Mouse (Mus musculus): Measurements from ENCODE around the gene Lamtor1.
A peak's percentile ranks its signal among the peaks of the same experiment; 100 is the strongest.

The Lamtor1 gene

GRCm38 (mm10) chr7:101951648-101952047, 45.9 kb downstream of the Lamtor1 start:
- no peak for DNase-seq (ENCODE audit: inconsistent age in 2 of 2, low spot score in 1 of 2)

GRCm38 (mm10) chr7:101952098-101952497, 46.4 kb downstream of the Lamtor1 start:
- DNase-seq (ENCODE audit: inconsistent age in 2 of 2, low spot score in 1 of 2): no peak

GRCm38 (mm10) chr7:101954163-101954562, 48.5 kb downstream of the Lamtor1 start:
- peak; percentile 64 to 80 for DNase-seq (ENCODE audit: inconsistent age in 2 of 2, low spot score in 1 of 2)

GRCm38 (mm10) chr7:101955276-101955675, 49.6 kb downstream of the Lamtor1 start:
- DNase-seq (ENCODE audit: inconsistent age in 2 of 2, low spot score in 1 of 2): no peak

- DNase-seq (ENCODE audit: inconsistent age in 2 of 2, low spot score in 1 of 2): peak in 1 of 2 experiments; percentile 57
Measured at GRCm38 (mm10) chr7:101955862-101956261, 50.2 kb downstream of the Lamtor1 start.

- DNase-seq (ENCODE audit: inconsistent age in 2 of 2, low spot score in 1 of 2): peak in 1 of 2 experiments; percentile 47
Measured at GRCm38 (mm10) chr7:101956481-101956880, 50.8 kb downstream of the Lamtor1 start.

- DNase-seq (ENCODE audit: inconsistent age in 2 of 2, low spot score in 1 of 2): peak; percentile 77 to 85
Measured at GRCm38 (mm10) chr7:101956911-101957310, 51.2 kb downstream of the Lamtor1 start.

GRCm38 (mm10) chr7:101962829-101963228, 57.1 kb downstream of the Lamtor1 start:
- DNase-seq (ENCODE audit: inconsistent age in 2 of 2, low spot score in 1 of 2): no peak

GRCm38 (mm10) chr7:101963621-101964020, 57.9 kb downstream of the Lamtor1 start:
- no peak for DNase-seq (ENCODE audit: inconsistent age in 2 of 2, low spot score in 1 of 2)

GRCm38 (mm10) chr7:101964551-101964950, 58.8 kb downstream of the Lamtor1 start:
- peak; percentile 67 to 84 for DNase-seq (ENCODE audit: inconsistent age in 2 of 2, low spot score in 1 of 2)

- peak in 1 of 2 experiments; percentile 56 for DNase-seq (ENCODE audit: inconsistent age in 2 of 2, low spot score in 1 of 2)
Measured at GRCm38 (mm10) chr7:101965606-101966005, 59.9 kb downstream of the Lamtor1 start.

GRCm38 (mm10) chr7:101967256-101967655, 61.6 kb downstream of the Lamtor1 start:
- DNase-seq (ENCODE audit: inconsistent age in 2 of 2, low spot score in 1 of 2): no peak

GRCm38 (mm10) chr7:101968751-101969150, 63.0 kb downstream of the Lamtor1 start:
- no peak for DNase-seq (ENCODE audit: inconsistent age in 2 of 2, low spot score in 1 of 2)

- DNase-seq (ENCODE audit: inconsistent age in 2 of 2, low spot score in 1 of 2): peak; percentile 92 to 97
Measured at GRCm38 (mm10) chr7:101969694-101970428, 64.2 kb downstream of the Lamtor1 start.

GRCm38 (mm10) chr7:101970429-101970775, 64.7 kb downstream of the Lamtor1 start:
- peak; percentile 92 to 97 for DNase-seq (ENCODE audit: inconsistent age in 2 of 2, low spot score in 1 of 2)

GRCm38 (mm10) chr7:101970821-101971461, 65.2 kb downstream of the Lamtor1 start:
- peak; percentile 81 to 95 for DNase-seq (ENCODE audit: inconsistent age in 2 of 2, low spot score in 1 of 2)

GRCm38 (mm10) chr7:101971721-101972120, 66.0 kb downstream of the Lamtor1 start:
- DNase-seq (ENCODE audit: inconsistent age in 2 of 2, low spot score in 1 of 2): peak in 1 of 2 experiments; percentile 46

GRCm38 (mm10) chr7:101973730-101974129, 68.0 kb downstream of the Lamtor1 start:
- DNase-seq (ENCODE audit: inconsistent age in 2 of 2, low spot score in 1 of 2): no peak

GRCm38 (mm10) chr7:101974505-101974904, 68.8 kb downstream of the Lamtor1 start:
- DNase-seq (ENCODE audit: inconsistent age in 2 of 2, low spot score in 1 of 2): peak in 1 of 2 experiments; percentile 68
